14 mouse cellular contexts compared by ENCODE assay signal in the genomic region with DNA sequence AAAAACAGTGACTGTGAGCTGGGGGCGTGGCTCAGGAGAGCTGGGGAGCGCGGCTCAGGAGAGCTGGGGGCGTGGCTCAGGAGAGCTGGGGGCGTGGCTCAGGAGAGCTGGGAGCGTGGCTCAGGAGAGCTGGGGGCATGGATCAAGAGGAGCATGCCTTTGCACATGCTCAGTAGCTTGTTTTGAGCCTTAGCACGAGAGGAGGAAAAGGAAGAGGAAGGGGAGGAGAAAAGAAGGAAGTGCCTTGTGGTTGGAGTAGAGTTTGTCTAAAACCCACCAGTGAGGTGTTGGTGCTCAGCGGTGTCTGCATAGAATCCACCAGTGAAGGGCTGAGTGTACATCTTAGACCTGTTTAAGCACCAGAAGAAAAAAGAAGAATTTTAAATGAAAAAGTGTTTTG. TPM values are rescaled to one million over a fixed set of nuclear protein-coding genes. Genes with fewer than 3 reads are reported as not detected.
DNase-seq lines count a peak whose midpoint lies in the region; ATAC-seq and TF ChIP-seq lines count a peak whose summit lies in the region.
"Had no signal": no experiment of that assay in that cellular context is flagged by ENCODE, and none has a peak within 500 bp of the region (broad histone marks: within the 10 kb centered on the region; RNA-seq: fewer than 3 reads in every experiment).

No protein-coding gene starts in this region.

- peak overlapping the region in 1 of 2 experiments; percentile 47; a peak in 2 of 4 replicates for H3K4me3 ChIP-seq in MEL (ENCODE audit: control insufficient read depth in 1 of 2, insufficient read depth in 1 of 2, low read depth in 2 of 2, low read length in 2 of 2)
- no peak overlapping the region for H3K4me3 ChIP-seq in embryonic facial prominence, embryonic 11.5 days (ENCODE audit: low read depth, low read length)
- H3K4me3 ChIP-seq in liver, postnatal 0 days (ENCODE audit: low read depth, low read length) = no peak overlapping the region
- H3K4me3 ChIP-seq in heart, adult 2 months = no peak overlapping the region
- H3K4me3 ChIP-seq: embryonic facial prominence, embryonic 12.5 days; kidney, embryonic 15.5 days; neural tube, embryonic 12.5 days had no signal

- TF ChIP-seq POLR2A in MEL (IDR thresholded peaks at IDR 0.05; ENCODE audit: control insufficient read depth in 1 of 2, insufficient read depth in 1 of 2, low read depth in 1 of 2, low read length in 2 of 2, poor library complexity in 1 of 2) = peak in 1 of 2 experiments; percentile 60; a peak in 2 of 4 replicates
- no peak for TF ChIP-seq POLR2A in heart, adult 2 months (IDR thresholded peaks at IDR 0.05; ENCODE audit: insufficient read depth, low read depth, low read length)

- no peak overlapping the region for H3K4me2 ChIP-seq in embryonic facial prominence, embryonic 11.5 days (ENCODE audit: low read depth, low read length)
- no peak overlapping the region; the same call in 1 of the 2 replicates for H3K4me2 ChIP-seq in liver, postnatal 0 days (ENCODE audit: low read depth, low read length)
- H3K4me2 ChIP-seq: embryonic facial prominence, embryonic 12.5 days; kidney, embryonic 15.5 days; neural tube, embryonic 12.5 days had no signal

- no peak overlapping the region for H3K9ac ChIP-seq in MEL (ENCODE audit: control insufficient read depth, low read depth, low read length, poor library complexity, severe bottlenecking)
- H3K9ac ChIP-seq in embryonic facial prominence, embryonic 11.5 days (replicated peaks; ENCODE audit: low read length) = no peak overlapping the region
- H3K9ac ChIP-seq in liver, postnatal 0 days (replicated peaks) = no peak overlapping the region
- H3K9ac ChIP-seq in heart, adult 2 months (ENCODE audit: low read depth, low read length) = no peak overlapping the region
- H3K9ac ChIP-seq: embryonic facial prominence, embryonic 12.5 days; kidney, embryonic 15.5 days; neural tube, embryonic 12.5 days had no signal

- 25% methylated on average over 8 of the region's 8 CpGs for WGBS in embryonic facial prominence, embryonic 11.5 days
- 8% methylated on average over 8 of the region's 8 CpGs for WGBS in liver, postnatal 0 days (ENCODE audit: insufficient replicate concordance)
- 23% methylated on average over 8 of the region's 8 CpGs for WGBS in heart, adult 2 months

- peaks cover 0 to 12% of the 10 kb centered on the region in 2 experiments; a peak in 2 of 4 replicates for H3K4me1 ChIP-seq in MEL (ENCODE audit: control insufficient read depth in 1 of 2, insufficient read depth in 2 of 2, low read length in 2 of 2)
- no peaks in the 10 kb centered on the region; the same call in 1 of the 2 replicates for H3K4me1 ChIP-seq in embryonic facial prominence, embryonic 11.5 days (ENCODE audit: control insufficient read depth, insufficient read depth, low read length)
- no peaks in the 10 kb centered on the region for H3K4me1 ChIP-seq in liver, postnatal 0 days (ENCODE audit: insufficient read depth)
- peaks cover 5% of the 10 kb centered on the region; the same call in 1 of the 2 replicates for H3K4me1 ChIP-seq in heart, adult 2 months (ENCODE audit: control insufficient read depth, insufficient read depth, low read length)

- peak in 1 of 2 experiments; percentile 22; a peak in 1 of 4 replicates for TF ChIP-seq EP300 in MEL (IDR thresholded peaks at IDR 0.05; ENCODE audit: low read depth in 1 of 2, low read length in 2 of 2)
- no peak for TF ChIP-seq EP300 in liver, postnatal 0 days (IDR thresholded peaks at IDR 0.05; ENCODE audit: low read depth)
- no peak for TF ChIP-seq EP300 in heart, adult 2 months (IDR thresholded peaks at IDR 0.05; ENCODE audit: insufficient read depth, low read depth, low read length)

- peaks cover 0 to 2% of the 10 kb centered on the region in 2 experiments; a peak in 1 of 4 replicates for H3K36me3 ChIP-seq in MEL (ENCODE audit: control insufficient read depth in 1 of 2, insufficient read depth in 2 of 2, low read length in 2 of 2)
- H3K36me3 ChIP-seq in embryonic facial prominence, embryonic 11.5 days (replicated peaks; ENCODE audit: control insufficient read depth, insufficient read depth, low read depth, low read length) = no peaks in the 10 kb centered on the region
- no peaks in the 10 kb centered on the region for H3K36me3 ChIP-seq in liver, postnatal 0 days (replicated peaks; ENCODE audit: insufficient read depth, low read length)
- H3K36me3 ChIP-seq in heart, adult 2 months (ENCODE audit: control insufficient read depth, insufficient read depth, low read length) = no peaks in the 10 kb centered on the region
- H3K36me3 ChIP-seq: embryonic facial prominence, embryonic 12.5 days; kidney, embryonic 15.5 days; neural tube, embryonic 12.5 days had no signal

- H3K79me2 ChIP-seq in MEL (ENCODE audit: control insufficient read depth, insufficient read depth, low read length, poor library complexity) = no peaks in the 10 kb centered on the region
- H3K79me2 ChIP-seq in heart, adult 2 months (replicated peaks; ENCODE audit: control insufficient read depth, insufficient read depth, low read length) = no peaks in the 10 kb centered on the region

- no peaks in the 10 kb centered on the region for H3K27me3 ChIP-seq in MEL (ENCODE audit: control insufficient read depth in 1 of 2, insufficient read depth in 2 of 2, low read length in 2 of 2)
- H3K27me3 ChIP-seq in embryonic facial prominence, embryonic 11.5 days (ENCODE audit: control insufficient read depth, insufficient read depth, low read length) = no peaks in the 10 kb centered on the region
- no peaks in the 10 kb centered on the region for H3K27me3 ChIP-seq in liver, postnatal 0 days (ENCODE audit: insufficient read depth, low read length)
- H3K27me3 ChIP-seq in heart, adult 2 months (ENCODE audit: control insufficient read depth, insufficient read depth, low read length) = no peaks in the 10 kb centered on the region
- H3K27me3 ChIP-seq: embryonic facial prominence, embryonic 12.5 days; kidney, embryonic 15.5 days; neural tube, embryonic 12.5 days had no signal

- no peak for TF ChIP-seq CTCF in MEL (IDR thresholded peaks at IDR 0.05 in 2 of 3, conservative IDR thresholded peaks at IDR 0.05 in 1 of 3; ENCODE audit: control insufficient read depth in 1 of 3, insufficient read depth in 1 of 3, low read depth in 2 of 3, low read length in 3 of 3, poor library complexity in 1 of 3, severe bottlenecking in 1 of 3)
- no peak for TF ChIP-seq CTCF in liver, postnatal 0 days (IDR thresholded peaks at IDR 0.05; ENCODE audit: low read depth)
- TF ChIP-seq CTCF in heart, adult 2 months (IDR thresholded peaks at IDR 0.05) = no peak

- peak; percentile 19 for DNase-seq in kidney, postnatal 10 days
- DNase-seq in kidney, postnatal 25 days = no peak
- DNase-seq in MEL (ENCODE audit: low read depth, low spot score) = peak; percentile 92
- DNase-seq in embryonic facial prominence, embryonic 11.5 days (ENCODE audit: low spot score) = peak; percentile 38
- DNase-seq in liver, postnatal 0 days = peak; percentile 38
- no peak for DNase-seq in frontal cortex, postnatal 36 days (ENCODE audit: low spot score in 2 of 2)
- DNase-seq in heart, adult 2 months = no peak
- DNase-seq: adrenal gland, adult 8-10 months; gastrocnemius, postnatal 36 days; heart, postnatal 36 days had no signal

- no peak for ATAC-seq in embryonic facial prominence, embryonic 11.5 days (replicated peaks; ENCODE audit: insufficient number of reproducible peaks, low FRiP score, low TSS enrichment, low read depth)
- ATAC-seq in liver, postnatal 0 days = peak; percentile 25; the same call in 1 of the 2 replicates
- ATAC-seq in monocyte, adult 5-6 weeks (replicated peaks; ENCODE audit: insufficient number of reproducible peaks, low FRiP score, low TSS enrichment, poor library complexity, severe bottlenecking) = no peak

- no peaks in the 10 kb centered on the region for H3K9me3 ChIP-seq in MEL (replicated peaks; ENCODE audit: insufficient read depth, low read length)
- H3K9me3 ChIP-seq in embryonic facial prominence, embryonic 11.5 days (replicated peaks; ENCODE audit: control insufficient read depth, low read length) = no peaks in the 10 kb centered on the region
- no peaks in the 10 kb centered on the region for H3K9me3 ChIP-seq in liver, postnatal 0 days (ENCODE audit: low read length)
- H3K9me3 ChIP-seq: embryonic facial prominence, embryonic 12.5 days; kidney, embryonic 15.5 days; neural tube, embryonic 12.5 days had no signal

- H3K27ac ChIP-seq in MEL (ENCODE audit: control insufficient read depth, low read depth, low read length) = peak overlapping the region; percentile 42; the same call in 1 of the 2 replicates
- H3K27ac ChIP-seq in embryonic facial prominence, embryonic 11.5 days (replicated peaks; ENCODE audit: low read depth, low read length) = no peak overlapping the region
- H3K27ac ChIP-seq in liver, postnatal 0 days (ENCODE audit: low read depth) = no peak overlapping the region
- H3K27ac ChIP-seq in heart, adult 2 months = no peak overlapping the region
- H3K27ac ChIP-seq: embryonic facial prominence, embryonic 12.5 days; kidney, embryonic 15.5 days; neural tube, embryonic 12.5 days had no signal

- no peak for TF ChIP-seq RAD21 in MEL (IDR thresholded peaks at IDR 0.05; ENCODE audit: low read depth, low read length)

- intact Hi-C loops in heart, adult 2 months (cut with DNase I) = no loop called here

TF ChIP-seq in MEL, 35 proteins besides CTCF, POLR2A, EP300 and RAD21 (continues in another document):
- TF ChIP-seq TBP (IDR thresholded peaks at IDR 0.05; ENCODE audit: low read depth, low read length) (peak; percentile 56; the same call in 1 of the 2 replicates), NELFE (IDR thresholded peaks at IDR 0.05; ENCODE audit: low read depth, low read length) (peak; percentile 45; the same call in 1 of the 2 replicates), MEF2A (IDR thresholded peaks at IDR 0.05; ENCODE audit: extremely low read depth, insufficient replicate concordance, low read depth, low read length, poor library complexity, severe bottlenecking) (no peak), MAX (IDR thresholded peaks at IDR 0.05; ENCODE audit: low read length) (peak; percentile 64), JUND (IDR thresholded peaks at IDR 0.05; ENCODE audit: low read depth, low read length) (no peak), USF2 (IDR thresholded peaks at IDR 0.05; ENCODE audit: borderline replicate concordance in 1 of 2, insufficient read depth in 1 of 2, low read depth in 1 of 2, low read length in 2 of 2) (no peak), BHLHE40 (IDR thresholded peaks at IDR 0.05; ENCODE audit: borderline replicate concordance, low read depth, low read length) (peak; percentile 47; the same call in 1 of the 2 replicates), USF1 (IDR thresholded peaks at IDR 0.05; ENCODE audit: low read depth, low read length) (no peak)

RNA-seq across cellular contexts. Expression of a gene that starts 41.0 kb away (rescaled TPM):
- 0.35 and 0.56 TPM in 2 replicates for total RNA-seq in MEL (2012; rRNA removed)
- polyA plus RNA-seq in MEL (2012; ENCODE audit: insufficient read depth in 1 of 2, insufficient read length in 2 of 2, low read depth in 1 of 2, low replicate concordance in 2 of 2, missing spikeins in 1 of 2) = under 1 TPM in 1 of 2 experiments, not detected in 1; 0.14 TPM
- 2.4 and 3.4 TPM in 2 replicates for polyA plus RNA-seq in embryonic facial prominence, embryonic 11.5 days (2014; fragmentation: Nextera tagmentation; extraction: Ambion mirVana)
- 0.05 and 0.06 TPM in 2 replicates for polyA plus RNA-seq in liver, postnatal 0 days (2015; fragmentation: Nextera tagmentation; extraction: Ambion mirVana)
- 0.19 to 0.86 TPM (median 0.21 TPM) in 3 replicates for total RNA-seq in monocyte, adult 5-6 weeks (2017)
- total RNA-seq in heart, adult 2 months (2021) = 1 to 10 TPM; 1.7 to 2.4 TPM
- 8.1 and 8.7 TPM in 2 replicates for polyA plus RNA-seq in heart, adult 2 months (2012; rRNA removed)

Comparison
In these comparisons a context has a peak if more than half of its experiments do, and no peak if none do; other contexts are left out.
1. DNase-seq: peak in kidney, postnatal 10 days (single experiment), MEL (single experiment), embryonic facial prominence, embryonic 11.5 days (single experiment) and liver, postnatal 0 days (single experiment); none in kidney, postnatal 25 days (0 of 2), frontal cortex, postnatal 36 days (0 of 2) and heart, adult 2 months (0 of 2).